Mouse (Mus musculus) bone marrow, adult 2 months (tissue): ENCODE results near the gene Wnt2.

Experiments
- CTCF ChIP-seq: fragments of 200-500 bp; IDR thresholded peaks from 2 replicates; pipeline ENCODE4 v1.5.1; 2011; ENCODE audit warnings: low read length, control low read depth; ENCODE audit not compliant: control insufficient read depth, insufficient read depth
- POLR2A ChIP-seq: fragments of 200-500 bp; IDR thresholded peaks from 2 replicates; pipeline ENCODE4 v1.6.1; 2011; ENCODE audit warnings: low read depth, mild to moderate bottlenecking, control low read depth, low read length, borderline replicate concordance; ENCODE audit not compliant: control insufficient read depth

DNA sequence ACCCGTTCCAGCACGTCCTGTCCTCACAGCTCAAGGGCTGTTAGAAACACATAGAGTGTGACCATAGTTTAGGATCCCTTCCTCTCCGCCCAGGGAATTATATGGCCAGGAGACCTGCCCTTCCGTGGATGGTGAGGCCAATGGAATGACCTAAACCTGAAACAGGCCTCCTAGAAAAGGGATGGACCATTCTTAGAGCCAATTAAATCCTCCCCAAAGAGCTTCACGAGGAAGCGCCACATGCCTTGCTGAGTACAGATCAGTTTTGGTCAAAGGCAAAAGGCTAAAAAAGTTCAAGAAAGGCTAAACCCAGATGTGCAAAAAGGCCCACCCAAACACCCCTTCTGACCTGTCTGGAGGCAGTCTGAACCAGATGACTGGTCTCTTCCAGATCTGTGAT lies 1.9 kb upstream of the Wnt2 start:
- TF ChIP-seq POLR2A, result no peak
- no peak for TF ChIP-seq CTCF
